In the genomic region with DNA sequence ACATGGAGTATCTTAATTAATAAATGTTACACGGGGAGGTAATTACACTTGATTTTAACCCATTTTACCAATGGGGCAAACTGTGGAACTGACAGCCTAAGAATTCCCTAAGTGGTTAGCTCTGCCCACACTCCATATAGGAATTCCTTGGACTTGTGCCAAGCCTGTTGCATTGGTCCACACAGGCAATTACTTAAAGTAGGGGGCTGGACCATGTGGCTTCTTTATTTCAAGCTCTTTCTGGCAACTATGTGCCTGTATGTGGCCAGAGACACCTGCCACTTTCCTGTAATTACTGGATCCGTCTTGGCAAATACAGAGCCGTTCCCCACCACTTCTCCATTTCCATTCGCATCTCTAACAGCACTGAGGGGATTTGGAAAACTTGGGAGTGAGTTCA, we compare ENCODE assay signal across 29 mouse cellular contexts. TPM values are rescaled to one million over a fixed set of nuclear protein-coding genes. Genes with fewer than 3 reads are reported as not detected.
DNase-seq lines count a peak whose midpoint lies in the region; ATAC-seq and TF ChIP-seq lines count a peak whose summit lies in the region.
"Had no signal": no experiment of that assay in that cellular context is flagged by ENCODE, and none has a peak within 500 bp of the region (broad histone marks: within the 10 kb centered on the region; RNA-seq: fewer than 3 reads in every experiment).

No protein-coding gene starts in this region.

- no peaks in the 10 kb centered on the region for H3K9me3 ChIP-seq in hindbrain, embryonic 16.5 days (ENCODE audit: control insufficient read depth, low read length)
- no peaks in the 10 kb centered on the region for H3K9me3 ChIP-seq in hindbrain, embryonic 14.5 days (ENCODE audit: control insufficient read depth, low read length)
- H3K9me3 ChIP-seq in neural tube, embryonic 15.5 days (replicated peaks), result no peaks in the 10 kb centered on the region
- no peaks in the 10 kb centered on the region for H3K9me3 ChIP-seq in midbrain, postnatal 0 days (ENCODE audit: low read length)
- H3K9me3 ChIP-seq in heart, embryonic 12.5 days (replicated peaks), result no peaks in the 10 kb centered on the region
- H3K9me3 ChIP-seq: embryonic facial prominence, embryonic 15.5 days; hindbrain, embryonic 10.5 days; neural tube, embryonic 12.5 days had no signal

- 53% methylated on average over 4 of the region's 4 CpGs for WGBS in hindbrain, embryonic 16.5 days
- 63% methylated on average over 4 of the region's 4 CpGs for WGBS in hindbrain, embryonic 14.5 days
- 34% methylated on average over 4 of the region's 4 CpGs for WGBS in neural tube, embryonic 15.5 days
- 55% methylated on average over 4 of the region's 4 CpGs for WGBS in midbrain, postnatal 0 days
- 66% methylated on average over 4 of the region's 4 CpGs for WGBS in heart, embryonic 12.5 days

- no peak overlapping the region for H3K9ac ChIP-seq in hindbrain, embryonic 16.5 days (ENCODE audit: low read depth, low read length)
- H3K9ac ChIP-seq in hindbrain, embryonic 14.5 days, result no peak overlapping the region
- H3K9ac ChIP-seq in neural tube, embryonic 15.5 days (replicated peaks), result no peak overlapping the region
- no peak overlapping the region for H3K9ac ChIP-seq in midbrain, postnatal 0 days (replicated peaks; ENCODE audit: low read length, poor library complexity, severe bottlenecking)
- no peak overlapping the region for H3K9ac ChIP-seq in heart, embryonic 12.5 days
- H3K9ac ChIP-seq: embryonic facial prominence, embryonic 15.5 days; neural tube, embryonic 12.5 days had no signal

- no peaks in the 10 kb centered on the region for H3K36me3 ChIP-seq in hindbrain, embryonic 16.5 days (ENCODE audit: control insufficient read depth, insufficient read depth, low read length)
- H3K36me3 ChIP-seq in hindbrain, embryonic 14.5 days (replicated peaks; ENCODE audit: control insufficient read depth, insufficient read depth), result no peaks in the 10 kb centered on the region
- no peaks in the 10 kb centered on the region for H3K36me3 ChIP-seq in neural tube, embryonic 15.5 days
- no peaks in the 10 kb centered on the region for H3K36me3 ChIP-seq in midbrain, postnatal 0 days (ENCODE audit: insufficient read depth, low read length)
- H3K36me3 ChIP-seq in heart, embryonic 12.5 days, result no peaks in the 10 kb centered on the region
- H3K36me3 ChIP-seq: embryonic facial prominence, embryonic 15.5 days; hindbrain, embryonic 10.5 days; neural tube, embryonic 12.5 days had no signal

- ATAC-seq in hindbrain, embryonic 16.5 days, result no peak
- no peak for ATAC-seq in hindbrain, embryonic 14.5 days (ENCODE audit: low FRiP score)
- no peak for ATAC-seq in neural tube, embryonic 15.5 days (ENCODE audit: low FRiP score)
- ATAC-seq in midbrain, postnatal 0 days (ENCODE audit: low FRiP score), result no peak
- no peak for ATAC-seq in heart, embryonic 12.5 days (ENCODE audit: insufficient number of reproducible peaks, low FRiP score)
- ATAC-seq: inflammation-experienced regulatory T-cells, adult 6 months had no signal

- peaks cover 12% of the 10 kb centered on the region; the same call in 1 of the 2 replicates for H3K4me1 ChIP-seq in hindbrain, embryonic 16.5 days (ENCODE audit: control insufficient read depth, insufficient read depth, low read depth, low read length)
- H3K4me1 ChIP-seq in hindbrain, embryonic 14.5 days (replicated peaks; ENCODE audit: control insufficient read depth, insufficient read depth, low read length), result peaks cover 19% of the 10 kb centered on the region; the same call in 1 of the 2 replicates
- peaks cover 22% of the 10 kb centered on the region for H3K4me1 ChIP-seq in neural tube, embryonic 15.5 days
- peaks cover 5% of the 10 kb centered on the region; the same call in 1 of the 2 replicates for H3K4me1 ChIP-seq in midbrain, postnatal 0 days (ENCODE audit: insufficient read depth, low read length)
- peaks cover 9% of the 10 kb centered on the region; the same call in 1 of the 2 replicates for H3K4me1 ChIP-seq in heart, embryonic 12.5 days (replicated peaks)

- no peaks in the 10 kb centered on the region for H3K27me3 ChIP-seq in hindbrain, embryonic 16.5 days (replicated peaks; ENCODE audit: control insufficient read depth, insufficient read depth, low read length)
- no peaks in the 10 kb centered on the region for H3K27me3 ChIP-seq in hindbrain, embryonic 14.5 days (ENCODE audit: control insufficient read depth, insufficient read depth, low read length)
- peaks cover 10% of the 10 kb centered on the region; the same call in 1 of the 2 replicates for H3K27me3 ChIP-seq in neural tube, embryonic 15.5 days (replicated peaks)
- H3K27me3 ChIP-seq in midbrain, postnatal 0 days (ENCODE audit: insufficient read depth, low read length), result no peaks in the 10 kb centered on the region
- peaks cover 53% of the 10 kb centered on the region for H3K27me3 ChIP-seq in heart, embryonic 12.5 days (replicated peaks)

- DNase-seq in embryo, embryonic 11 days, result peak; percentile 10
- DNase-seq in embryo, embryonic 10.5 days (ENCODE audit: low spot score), result no peak
- no peak for DNase-seq in hindbrain, embryonic 14.5 days (ENCODE audit: low spot score)
- no peak for DNase-seq in neural tube, embryonic 10.5 days (ENCODE audit: extremely low spot score, low spot score)
- DNase-seq in midbrain, postnatal 0 days (ENCODE audit: low spot score), result peak; percentile 16
- DNase-seq: adrenal gland, postnatal 25 days; cerebellum, adult 9-11 months; gastrocnemius, postnatal 14 days; heart, adult 11 months; heart, postnatal 10 days; kidney, adult 2 months; left cerebral cortex, postnatal 4 days; lung, postnatal 10 days; right cerebral cortex, adult 18-20 months; right cerebral cortex, postnatal 4 days; thymus, postnatal 14 days had no signal

- peak overlapping the region; percentile 16; the same call in 1 of the 2 replicates for H3K4me2 ChIP-seq in hindbrain, embryonic 16.5 days (ENCODE audit: low read length)
- H3K4me2 ChIP-seq in hindbrain, embryonic 14.5 days (replicated peaks), result no peak overlapping the region
- H3K4me2 ChIP-seq in neural tube, embryonic 15.5 days, result peak overlapping the region; percentile 73
- peak overlapping the region; percentile 16 for H3K4me2 ChIP-seq in midbrain, postnatal 0 days (ENCODE audit: low read depth, low read length, poor library complexity, severe bottlenecking)
- no peak overlapping the region for H3K4me2 ChIP-seq in heart, embryonic 12.5 days
- H3K4me2 ChIP-seq: embryonic facial prominence, embryonic 15.5 days; heart, embryonic 11.5 days; neural tube, embryonic 12.5 days had no signal

- no peak for TF ChIP-seq CTCF in midbrain, postnatal 0 days (IDR thresholded peaks at IDR 0.05)

- no peak overlapping the region for H3K4me3 ChIP-seq in hindbrain, embryonic 16.5 days (ENCODE audit: low read length)
- H3K4me3 ChIP-seq in hindbrain, embryonic 14.5 days (replicated peaks; ENCODE audit: low read length), result no peak overlapping the region
- no peak overlapping the region for H3K4me3 ChIP-seq in neural tube, embryonic 15.5 days (replicated peaks)
- H3K4me3 ChIP-seq in midbrain, postnatal 0 days (ENCODE audit: low read depth, low read length), result no peak overlapping the region
- no peak overlapping the region for H3K4me3 ChIP-seq in heart, embryonic 12.5 days
- H3K4me3 ChIP-seq: embryonic facial prominence, embryonic 15.5 days; hindbrain, embryonic 10.5 days; neural tube, embryonic 12.5 days had no signal

- no peak overlapping the region for H3K27ac ChIP-seq in hindbrain, embryonic 16.5 days (ENCODE audit: low read depth, low read length)
- H3K27ac ChIP-seq in hindbrain, embryonic 14.5 days, result no peak overlapping the region
- H3K27ac ChIP-seq in neural tube, embryonic 15.5 days (replicated peaks), result no peak overlapping the region
- no peak overlapping the region for H3K27ac ChIP-seq in midbrain, postnatal 0 days (ENCODE audit: low read depth, low read length)
- H3K27ac ChIP-seq in heart, embryonic 12.5 days (ENCODE audit: poor library complexity, severe bottlenecking), result no peak overlapping the region
- H3K27ac ChIP-seq: embryonic facial prominence, embryonic 15.5 days; hindbrain, embryonic 10.5 days; kidney, postnatal 0 days; neural tube, embryonic 12.5 days had no signal

RNA-seq across cellular contexts. Expression of a gene that starts 3.4 kb away (rescaled TPM):
- polyA plus RNA-seq in hindbrain, embryonic 16.5 days (2015; fragmentation: Nextera tagmentation; extraction: Ambion mirVana), result 12.0 and 13.7 TPM in 2 replicates
- polyA plus RNA-seq in hindbrain, embryonic 14.5 days (2014; fragmentation: Nextera tagmentation; extraction: Ambion mirVana), result 14.7 and 17.8 TPM in 2 replicates
- 9.9 and 12.0 TPM in 2 replicates for polyA plus RNA-seq in neural tube, embryonic 15.5 days (2015; fragmentation: Nextera tagmentation; extraction: Ambion mirVana)
- total RNA-seq in midbrain, postnatal 0 days (2014; rRNA removed), result 16.6 and 20.0 TPM in 2 replicates
- 10.8 and 11.0 TPM in 2 replicates for polyA plus RNA-seq in midbrain, postnatal 0 days (2015; fragmentation: Nextera tagmentation; extraction: Ambion mirVana)
- polyA plus RNA-seq in heart, embryonic 12.5 days (2016; fragmentation: Nextera tagmentation; extraction: Ambion mirVana), result not detected in 2 replicates
- total RNA-seq: adrenal gland, postnatal 25 days; gastrocnemius, postnatal 14 days; heart, postnatal 10 days; liver, adult 2 months; megakaryocyte, adult 5-6 weeks had no signal
- polyA plus RNA-seq: embryonic facial prominence, embryonic 15.5 days; heart, embryonic 11.5 days; inflammation-experienced regulatory T-cells, adult 6 months; kidney, adult 2 months; liver, embryonic 16.5 days; stomach, embryonic 14.5 days had no signal

Comparison
In these comparisons a context has a peak if more than half of its experiments do, and no peak if none do; other contexts are left out.
1. DNase-seq: peak in embryo, embryonic 11 days (single experiment) and midbrain, postnatal 0 days (single experiment); none in embryo, embryonic 10.5 days (single experiment), hindbrain, embryonic 14.5 days (single experiment) and neural tube, embryonic 10.5 days (single experiment).
2. H3K4me2 ChIP-seq: peak in hindbrain, embryonic 16.5 days (single experiment), neural tube, embryonic 15.5 days (single experiment) and midbrain, postnatal 0 days (single experiment); none in hindbrain, embryonic 14.5 days (single experiment) and heart, embryonic 12.5 days (single experiment).
3. RNA of a gene that starts 3.4 kb away (polyA plus RNA-seq): 14.7 to 17.8 TPM in hindbrain, embryonic 14.5 days, 12.0 to 13.7 TPM in hindbrain, embryonic 16.5 days, 9.9 to 12.0 TPM in neural tube, embryonic 15.5 days and 10.8 to 11.0 TPM in midbrain, postnatal 0 days; not detected in heart, embryonic 12.5 days; every median in the first group is over 10 times any median in the second.